Comparison of ENCODE assay signal across 18 mouse cellular contexts in genomic region chr9:99636776-99637175, GRCm38 (mm10). TPM values are rescaled to one million over a fixed set of nuclear protein-coding genes. Genes with fewer than 3 reads are reported as not detected.
A peak's percentile ranks its signal among the peaks of the same experiment; 100 is the strongest.
DNase-seq lines count a peak whose midpoint lies in the region; ATAC-seq and TF ChIP-seq lines count a peak whose summit lies in the region.
"Had no signal": no experiment of that assay in that cellular context is flagged by ENCODE, and none has a peak within 500 bp of the region (broad histone marks: within the 10 kb centered on the region; RNA-seq: fewer than 3 reads in every experiment).

No protein-coding gene starts in this region.

- no peak overlapping the region for H3K27ac ChIP-seq in neural tube, embryonic 13.5 days (replicated peaks)
- H3K27ac ChIP-seq in midbrain, embryonic 13.5 days: no peak overlapping the region
- no peak overlapping the region for H3K27ac ChIP-seq in kidney, embryonic 15.5 days
- H3K27ac ChIP-seq in heart, adult 2 months: no peak overlapping the region
- H3K27ac ChIP-seq: macrophage had no signal

- TF ChIP-seq EP300 in heart, adult 2 months (IDR thresholded peaks at IDR 0.05; ENCODE audit: insufficient read depth, low read depth, low read length): no peak

- H3K4me2 ChIP-seq in neural tube, embryonic 13.5 days: no peak overlapping the region
- H3K4me2 ChIP-seq in midbrain, embryonic 13.5 days (replicated peaks): no peak overlapping the region
- H3K4me2 ChIP-seq in kidney, embryonic 15.5 days: no peak overlapping the region

- TF ChIP-seq CTCF in heart, adult 2 months (IDR thresholded peaks at IDR 0.05): no peak

- peak; percentile 34; the same call in 1 of the 2 replicates for ATAC-seq in neural tube, embryonic 13.5 days (ENCODE audit: low read depth)
- peak; percentile 73 for ATAC-seq in midbrain, embryonic 13.5 days
- no peak for ATAC-seq in kidney, embryonic 15.5 days (replicated peaks; ENCODE audit: low FRiP score)
- ATAC-seq: intestine, postnatal 0 days had no signal

- intact Hi-C loops in heart, adult 2 months (cut with DNase I): no loop called here

- H3K79me2 ChIP-seq in heart, adult 2 months (replicated peaks; ENCODE audit: control insufficient read depth, insufficient read depth, low read length): no peaks in the 10 kb centered on the region

- peaks cover 32% of the 10 kb centered on the region for H3K36me3 ChIP-seq in neural tube, embryonic 13.5 days
- H3K36me3 ChIP-seq in midbrain, embryonic 13.5 days: peaks cover 31% of the 10 kb centered on the region
- H3K36me3 ChIP-seq in kidney, embryonic 15.5 days: peaks cover 77% of the 10 kb centered on the region
- no peaks in the 10 kb centered on the region for H3K36me3 ChIP-seq in heart, adult 2 months (ENCODE audit: control insufficient read depth, insufficient read depth, low read length)

- no peaks in the 10 kb centered on the region for H3K27me3 ChIP-seq in neural tube, embryonic 13.5 days
- H3K27me3 ChIP-seq in midbrain, embryonic 13.5 days: no peaks in the 10 kb centered on the region
- no peaks in the 10 kb centered on the region for H3K27me3 ChIP-seq in kidney, embryonic 15.5 days
- H3K27me3 ChIP-seq in heart, adult 2 months (ENCODE audit: control insufficient read depth, insufficient read depth, low read length): no peaks in the 10 kb centered on the region

- peaks cover 14% of the 10 kb centered on the region for H3K4me1 ChIP-seq in neural tube, embryonic 13.5 days (replicated peaks)
- peaks cover 10% of the 10 kb centered on the region for H3K4me1 ChIP-seq in midbrain, embryonic 13.5 days (replicated peaks)
- H3K4me1 ChIP-seq in kidney, embryonic 15.5 days: peaks cover 9% of the 10 kb centered on the region
- no peaks in the 10 kb centered on the region for H3K4me1 ChIP-seq in heart, adult 2 months (ENCODE audit: control insufficient read depth, insufficient read depth, low read length)

- H3K9ac ChIP-seq in neural tube, embryonic 13.5 days: no peak overlapping the region
- no peak overlapping the region for H3K9ac ChIP-seq in midbrain, embryonic 13.5 days (replicated peaks)
- H3K9ac ChIP-seq in kidney, embryonic 15.5 days: no peak overlapping the region
- H3K9ac ChIP-seq in heart, adult 2 months (ENCODE audit: low read depth, low read length): no peak overlapping the region

- peak; percentile 24 for DNase-seq in cerebellum, postnatal 10 days
- DNase-seq in cerebellum, adult 9-11 months: no peak
- DNase-seq in neural tube, embryonic 10.5 days (ENCODE audit: extremely low spot score, low spot score): no peak
- DNase-seq in heart, adult 2 months: no peak
- no peak for DNase-seq in thymus, postnatal 36 days
- DNase-seq: adrenal gland, postnatal 14 days; cerebellum, postnatal 25 days; heart, postnatal 14 days; kidney, postnatal 14 days had no signal

- no peak for TF ChIP-seq POLR2A in heart, adult 2 months (IDR thresholded peaks at IDR 0.05; ENCODE audit: insufficient read depth, low read depth, low read length)

- WGBS in neural tube, embryonic 13.5 days: 84% methylated on average over 1 of the region's 1 CpGs
- 87% methylated on average over 1 of the region's 1 CpGs for WGBS in midbrain, embryonic 13.5 days
- WGBS in kidney, embryonic 15.5 days: 88% methylated on average over 1 of the region's 1 CpGs
- 94% methylated on average over 1 of the region's 1 CpGs for WGBS in heart, adult 2 months

- H3K4me3 ChIP-seq in neural tube, embryonic 13.5 days: no peak overlapping the region
- H3K4me3 ChIP-seq in midbrain, embryonic 13.5 days (replicated peaks): no peak overlapping the region
- H3K4me3 ChIP-seq in kidney, embryonic 15.5 days (replicated peaks): no peak overlapping the region
- no peak overlapping the region for H3K4me3 ChIP-seq in heart, adult 2 months

- no peaks in the 10 kb centered on the region for H3K9me3 ChIP-seq in neural tube, embryonic 13.5 days
- no peaks in the 10 kb centered on the region for H3K9me3 ChIP-seq in midbrain, embryonic 13.5 days
- H3K9me3 ChIP-seq in kidney, embryonic 15.5 days (replicated peaks): no peaks in the 10 kb centered on the region

RNA-seq across cellular contexts. Expression of gene Dzip1l, which starts 7.5 kb away (rescaled TPM):
- 5.6 and 7.8 TPM in 2 replicates for polyA plus RNA-seq in neural tube, embryonic 13.5 days (2015; fragmentation: Nextera tagmentation; extraction: Ambion mirVana)
- 11.1 and 12.8 TPM in 2 replicates for polyA plus RNA-seq in midbrain, embryonic 13.5 days (2015; fragmentation: Nextera tagmentation; extraction: Ambion mirVana)
- polyA plus RNA-seq in kidney, embryonic 15.5 days (2015; fragmentation: Nextera tagmentation; extraction: Ambion mirVana): 19.7 and 26.7 TPM in 2 replicates
- 1 to 10 TPM; 4.2 to 4.6 TPM for total RNA-seq in heart, adult 2 months (2021)
- 2.0 and 3.2 TPM in 2 replicates for polyA plus RNA-seq in heart, adult 2 months (2012; rRNA removed)
- polyA plus RNA-seq: macrophage had no signal

RNA-seq across cellular contexts. Expression of gene A4gnt, which starts 24.5 kb away (rescaled TPM):
- polyA plus RNA-seq in neural tube, embryonic 13.5 days (2015; fragmentation: Nextera tagmentation; extraction: Ambion mirVana): not detected in 2 replicates
- polyA plus RNA-seq in midbrain, embryonic 13.5 days (2015; fragmentation: Nextera tagmentation; extraction: Ambion mirVana): not detected in 2 replicates
- polyA plus RNA-seq in kidney, embryonic 15.5 days (2015; fragmentation: Nextera tagmentation; extraction: Ambion mirVana): 0.44 and 0.51 TPM in 2 replicates
- total RNA-seq in heart, adult 2 months (2021): not detected
- polyA plus RNA-seq in heart, adult 2 months (2012; rRNA removed): not detected in 2 replicates
- total RNA-seq: adrenal gland, postnatal 14 days; heart, adult 8-10 months; heart, postnatal 14 days; layer of hippocampus, postnatal 25 days had no signal
- polyA plus RNA-seq: limb, embryonic 11.5 days; liver, embryonic 16.5 days; macrophage had no signal

Comparison
In these comparisons a context has a peak if more than half of its experiments do, and no peak if none do; other contexts are left out.
1. DNase-seq: peak in cerebellum, postnatal 10 days (2 of 2); none in cerebellum, adult 9-11 months (single experiment), neural tube, embryonic 10.5 days (single experiment), heart, adult 2 months (0 of 2) and thymus, postnatal 36 days (0 of 2).